Mouse (Mus musculus) limb, embryonic 11.5 days (tissue): ENCODE measurements at regions not wholly inside any gene's neighbourhood (a gene's known extent, or its start where the extent isn't known, plus 50 kb on each side); places are given as distances from the start of the nearest gene placed in this dataset.

ENCODE experiments used
- ATAC-seq: fragments of 200-750 bp; cut with Nextera tagmentation; 2 replicates; pipeline ENCODE4 v1.8.0; 2017; ENCODE audit warnings: low read depth; ENCODE audit not compliant: insufficient number of reproducible peaks, low FRiP score, low TSS enrichment
- DNase-seq: peaks from one replicate; pipeline ENCODE4 v3.0.0-alpha.2; 2015; ENCODE audit warnings: low spot score
- H3K27ac ChIP-seq: fragments of 300-500 bp; sonication (generic); replicated peaks from 2 replicates; pipeline ENCODE4 v1.5.1; 2014; ENCODE audit warnings: low read depth, mild to moderate bottlenecking, low read length
- H3K27me3 ChIP-seq: fragments of 300-500 bp; sonication (generic); 2 replicates; pipeline ENCODE4 v1.6.1; 2014; ENCODE audit warnings: mild to moderate bottlenecking, low read length, mixed read lengths; ENCODE audit not compliant: control insufficient read depth, insufficient read depth
- H3K36me3 ChIP-seq: fragments of 300-500 bp; sonication (generic); 2 replicates; pipeline ENCODE4 v1.6.1; 2014; ENCODE audit warnings: mild to moderate bottlenecking, low read length, moderate library complexity, mixed read lengths; ENCODE audit not compliant: control insufficient read depth, insufficient read depth
- H3K4me1 ChIP-seq: fragments of 300-500 bp; sonication (generic); 2 replicates; pipeline ENCODE4 v1.6.1; 2014; ENCODE audit warnings: low read length, mixed read lengths; ENCODE audit not compliant: control insufficient read depth, insufficient read depth
- H3K4me2 ChIP-seq: fragments of 300-500 bp; sonication (generic); 2 replicates; pipeline ENCODE4 v1.6.1; 2014; ENCODE audit warnings: low read depth, mild to moderate bottlenecking, moderate library complexity; ENCODE audit not compliant: severe bottlenecking
- H3K4me3 ChIP-seq: fragments of 300-500 bp; sonication (generic); 2 replicates; pipeline ENCODE4 v1.5.1; 2014; ENCODE audit warnings: low read depth, low read length
- H3K9ac ChIP-seq: fragments of 300-500 bp; sonication (generic); 2 replicates; pipeline ENCODE4 v1.6.1; 2014; ENCODE audit warnings: mild to moderate bottlenecking, low read length
- H3K9me3 ChIP-seq: fragments of 300-500 bp; sonication (generic); 2 replicates; pipeline ENCODE4 v1.6.1; 2016; ENCODE audit warnings: low read length; ENCODE audit not compliant: control insufficient read depth
- WGBS: fragments of 180-500 bp; shearing (Covaris S2); extraction: QIAGEN DNeasy Blood & Tissue Kit; methylation state at CpG from one replicate; pipeline ENCODE4 v1.1.7; 2014; 5-methylcytosine and 5-hydroxymethylcytosine counted together

- Histone ChIP-seq H3K9ac (no peak overlapping the region), H3K27me3 (peaks cover 4% of the 10 kb centered on the region; the same call in 1 of the 2 replicates), H3K4me3 (no peak overlapping the region), H3K27ac (no peak overlapping the region), H3K4me2 (no peak overlapping the region), H3K36me3 (no peaks in the 10 kb centered on the region), H3K4me1 (peaks cover 3% of the 10 kb centered on the region; the same call in 1 of the 2 replicates), H3K9me3 (no peaks in the 10 kb centered on the region)
- ATAC-seq: peak; percentile 46; the same call in 1 of the 2 replicates
- DNase-seq: peak; percentile 85
- WGBS: 29% methylated on average over 8 of the region's 8 CpGs
Observed at GRCm38 (mm10) chrX:99657790-99658451, 162.9 kb upstream of the Tmem28 start.

DNA sequence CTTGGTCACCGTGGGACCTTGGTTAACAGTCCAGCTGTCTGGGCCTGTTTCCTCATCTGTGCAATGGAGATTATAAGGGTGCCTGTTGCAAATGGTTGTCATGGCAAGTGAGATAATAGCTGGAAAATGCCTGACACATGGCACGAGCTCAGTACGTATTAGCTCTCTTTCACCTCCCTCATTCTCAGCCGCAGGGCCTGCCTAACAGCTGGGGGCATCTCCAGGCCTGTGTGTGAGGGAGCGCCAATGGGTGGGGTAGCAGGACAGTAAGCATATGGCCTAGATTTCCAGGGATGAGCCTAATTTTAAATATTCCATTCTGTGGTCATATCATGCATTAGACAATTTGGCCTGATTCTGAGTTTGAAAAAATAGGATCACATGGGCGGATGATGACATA lies 163.8 kb upstream of the Tmem28 start:
- H3K9me3 ChIP-seq: no peaks in the 10 kb centered on the region
- H3K4me3 ChIP-seq: no peak overlapping the region
- no peak for DNase-seq
- no peak overlapping the region for H3K9ac ChIP-seq
- no peak for ATAC-seq
- H3K4me1 ChIP-seq: peaks cover 3% of the 10 kb centered on the region; the same call in 1 of the 2 replicates
- peaks cover 4% of the 10 kb centered on the region; the same call in 1 of the 2 replicates for H3K27me3 ChIP-seq
- WGBS: 75% methylated on average over 6 of the region's 6 CpGs
- no peaks in the 10 kb centered on the region for H3K36me3 ChIP-seq
- H3K4me2 ChIP-seq: no peak overlapping the region
- H3K27ac ChIP-seq: no peak overlapping the region

DNA sequence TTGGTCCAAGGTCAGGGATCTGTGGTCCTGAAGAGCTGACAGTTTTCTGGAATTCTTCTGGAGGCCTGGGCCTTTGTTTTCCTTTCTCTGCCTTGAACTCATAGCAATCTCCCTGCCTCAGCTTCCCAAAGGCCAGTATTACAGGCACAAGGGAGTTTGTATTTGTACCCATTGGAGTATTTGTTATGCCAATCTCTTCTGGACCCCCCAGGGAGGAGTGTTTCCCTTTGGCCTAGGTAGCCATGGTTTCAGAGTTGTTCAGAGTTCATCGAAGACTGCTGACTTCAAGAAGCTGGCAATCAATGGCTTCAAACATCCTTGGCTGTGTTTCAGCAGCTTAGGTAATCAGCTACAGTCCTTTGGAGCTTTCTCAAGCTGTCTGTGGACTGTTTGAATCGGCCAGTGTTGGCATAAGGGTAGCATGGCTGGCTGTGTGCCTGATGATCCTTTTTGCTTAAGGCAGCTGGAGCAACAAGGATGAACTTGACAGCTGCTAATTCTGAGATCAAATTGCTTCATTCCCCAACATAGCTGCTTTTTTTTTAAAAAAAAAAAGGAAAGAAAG lies 161.2 kb upstream of the Pja1 start:
- Histone ChIP-seq H3K27me3 (peaks cover 8% of the 10 kb centered on the region; the same call in 1 of the 2 replicates), H3K4me3 (no peak overlapping the region), H3K9me3 (no peaks in the 10 kb centered on the region), H3K9ac (no peak overlapping the region), H3K27ac (no peak overlapping the region), H3K4me1 (no peaks in the 10 kb centered on the region), H3K36me3 (no peaks in the 10 kb centered on the region), H3K4me2 (no peak overlapping the region)
- no peak for DNase-seq
- whole genome bisulfite sequencing: 82% methylated on average over 2 of the region's 2 CpGs
- ATAC-seq: no peak

GRCm38 (mm10) chrX:99624515-99625179 lies 153.6 kb upstream of the Pja1 start:
- H3K9me3 ChIP-seq: no peaks in the 10 kb centered on the region
- 74% methylated on average over 5 of the region's 5 CpGs for WGBS
- no peak for ATAC-seq
- DNase-seq: no peak
- H3K27ac ChIP-seq: no peak overlapping the region
- no peak overlapping the region for H3K9ac ChIP-seq
- H3K36me3 ChIP-seq: no peaks in the 10 kb centered on the region
- H3K4me1 ChIP-seq: no peaks in the 10 kb centered on the region
- no peak overlapping the region for H3K4me2 ChIP-seq
- H3K27me3 ChIP-seq: 0 out of 2 replicates have a peak, but pooled peaks cover 4% of the 10 kb centered on the region
- no peak overlapping the region for H3K4me3 ChIP-seq

DNA sequence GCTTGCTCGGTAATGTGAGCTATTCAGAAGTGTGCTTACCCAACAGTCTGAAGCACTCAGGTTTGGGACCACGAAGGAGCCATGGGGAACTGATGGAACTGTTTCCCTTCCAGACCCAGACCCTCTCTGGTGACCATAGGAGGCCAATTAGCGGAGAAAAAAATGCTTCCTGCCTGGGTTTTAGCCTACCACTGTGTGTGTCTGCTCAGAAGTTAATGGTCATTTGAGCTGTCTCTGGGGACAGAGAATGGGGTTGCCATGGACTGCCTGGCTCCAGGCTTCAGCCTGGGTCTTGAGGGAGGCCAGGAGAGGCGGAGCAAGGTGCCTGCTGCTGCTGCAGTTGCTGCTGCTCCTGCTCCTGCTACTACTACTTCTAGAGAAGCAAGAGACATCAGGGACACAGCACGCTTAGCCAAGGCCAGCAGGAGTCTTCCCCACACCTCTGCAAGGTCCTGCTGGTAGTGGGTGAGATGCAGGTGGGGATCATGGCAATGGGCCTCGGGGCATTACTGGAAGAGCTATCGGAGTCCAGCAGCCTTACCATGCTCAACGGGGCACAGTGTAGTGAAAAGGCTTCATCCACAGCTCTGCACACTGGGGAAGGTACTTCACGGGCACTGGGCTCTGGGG lies 141.2 kb upstream of the Pja1 start:
- 49% methylated on average over 9 of the region's 9 CpGs for WGBS
- H3K4me1 ChIP-seq: 0 out of 2 replicates have a peak, but pooled peaks cover 2% of the 10 kb centered on the region
- H3K36me3 ChIP-seq: no peaks in the 10 kb centered on the region
- H3K9ac ChIP-seq: no peak overlapping the region
- no peak overlapping the region; the same call in 1 of the 2 replicates for H3K4me2 ChIP-seq
- H3K9me3 ChIP-seq: no peaks in the 10 kb centered on the region
- peak overlapping the region; percentile 52 for H3K27ac ChIP-seq
- H3K27me3 ChIP-seq: peaks cover 14% of the 10 kb centered on the region
- peak; percentile 45 for DNase-seq
- H3K4me3 ChIP-seq: no peak overlapping the region
- ATAC-seq: peak; percentile 77

GRCm38 (mm10) chrX:99610096-99610495 lies 139.0 kb upstream of the Pja1 start:
- Histone ChIP-seq H3K27me3 (peaks cover 17% of the 10 kb centered on the region), H3K9ac (no peak overlapping the region), H3K36me3 (no peaks in the 10 kb centered on the region), H3K27ac (no peak overlapping the region), H3K9me3 (no peaks in the 10 kb centered on the region), H3K4me1 (peaks cover 2% of the 10 kb centered on the region; the same call in 1 of the 2 replicates), H3K4me3 (no peak overlapping the region), H3K4me2 (no peak overlapping the region)
- no peak for DNase-seq
- no peak for ATAC-seq
- 79% methylated on average over 5 of the region's 5 CpGs for WGBS

- no peak for DNase-seq
- peaks cover 17% of the 10 kb centered on the region for H3K27me3 ChIP-seq
- no peak overlapping the region for H3K4me2 ChIP-seq
Observed at GRCm38 (mm10) chrX:99609591-99609990, 138.5 kb upstream of the Pja1 start.

DNA sequence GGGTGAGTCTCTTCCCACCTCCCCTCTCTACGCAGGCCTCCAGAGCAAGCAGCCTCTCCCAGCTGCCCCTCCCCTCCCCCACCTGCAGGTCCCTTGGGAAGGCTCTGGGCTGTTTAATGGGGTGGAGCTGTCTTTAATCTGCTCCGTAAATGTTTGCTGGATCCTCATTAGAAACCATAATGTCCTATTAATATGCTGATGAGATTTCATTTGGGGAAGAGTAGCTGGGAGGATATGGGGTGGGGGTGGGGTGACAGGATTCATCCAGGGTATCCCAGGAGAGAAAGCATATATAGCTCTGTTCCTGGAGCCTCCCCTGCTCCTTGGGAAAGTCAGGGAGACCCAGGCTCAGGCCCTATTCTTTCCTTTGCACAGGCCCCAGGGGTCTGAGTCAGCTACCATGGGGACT lies 137.2 kb upstream of the Pja1 start:
- WGBS: 47% methylated on average over 2 of the region's 2 CpGs
- Histone ChIP-seq H3K4me2 (no peak overlapping the region), H3K4me1 (peaks cover 2% of the 10 kb centered on the region; the same call in 1 of the 2 replicates), H3K36me3 (no peaks in the 10 kb centered on the region), H3K27ac (no peak overlapping the region), H3K4me3 (no peak overlapping the region), H3K27me3 (peaks cover 17% of the 10 kb centered on the region), H3K9ac (no peak overlapping the region), H3K9me3 (no peaks in the 10 kb centered on the region)
- DNase-seq (no peak), ATAC-seq (no peak)

More at GRCm38 (mm10) chrX:99609591-99609990, 138.5 kb upstream of the Pja1 start:
- ATAC-seq: no peak
- no peak overlapping the region for H3K4me3 ChIP-seq
- no peaks in the 10 kb centered on the region for H3K36me3 ChIP-seq
- no peaks in the 10 kb centered on the region for H3K9me3 ChIP-seq
- 86% methylated on average over 2 of the region's 2 CpGs for WGBS
- peaks cover 2% of the 10 kb centered on the region; the same call in 1 of the 2 replicates for H3K4me1 ChIP-seq
- no peak overlapping the region for H3K27ac ChIP-seq
- H3K9ac ChIP-seq: no peak overlapping the region
